Mouse (Mus musculus) heart, embryonic 13.5 days (tissue): ENCODE results near the gene Capn3. TPM values are rescaled to one million over a fixed set of nuclear protein-coding genes. Genes with fewer than 3 reads are reported as not detected.

ENCODE experiments used
- ATAC-seq: fragments of 200-750 bp; cut with Nextera tagmentation; 2 replicates; pipeline ENCODE4 v1.8.0; 2017; ENCODE audit warnings: moderate TSS enrichment; ENCODE audit not compliant: insufficient number of reproducible peaks, low FRiP score, low TSS enrichment; ENCODE audit errors: extremely low read depth
- H3K27ac ChIP-seq: fragments of 300-500 bp; sonication (generic); replicated peaks from 2 replicates; pipeline ENCODE4 v1.5.1; 2015; ENCODE audit warnings: moderate library complexity, mild to moderate bottlenecking, inconsistent platforms
- H3K27me3 ChIP-seq: fragments of 300-500 bp; sonication (generic); replicated peaks from 2 replicates; pipeline ENCODE4 v1.6.1; 2015; ENCODE audit warnings: mild to moderate bottlenecking, inconsistent platforms
- H3K36me3 ChIP-seq: fragments of 300-500 bp; sonication (generic); 2 replicates; pipeline ENCODE4 v1.6.1; 2015; ENCODE audit warnings: mild to moderate bottlenecking, inconsistent platforms
- H3K4me1 ChIP-seq: fragments of 300-500 bp; sonication (generic); 2 replicates; pipeline ENCODE4 v1.6.1; 2015; ENCODE audit warnings: inconsistent platforms
- H3K4me2 ChIP-seq: fragments of 300-500 bp; sonication (generic); 2 replicates; pipeline ENCODE4 v1.6.1; 2015; ENCODE audit warnings: inconsistent platforms, mild to moderate bottlenecking, moderate library complexity
- H3K4me3 ChIP-seq: fragments of 300-500 bp; sonication (generic); 2 replicates; pipeline ENCODE4 v1.5.1; 2015; ENCODE audit warnings: moderate library complexity, mild to moderate bottlenecking, inconsistent platforms
- H3K9ac ChIP-seq: fragments of 300-500 bp; sonication (generic); 2 replicates; pipeline ENCODE4 v1.6.1; 2015; ENCODE audit warnings: inconsistent platforms, mild to moderate bottlenecking, moderate library complexity
- H3K9me3 ChIP-seq: fragments of 300-500 bp; sonication (generic); 2 replicates; pipeline ENCODE4 v1.6.1; 2016; ENCODE audit warnings: inconsistent platforms
- WGBS: fragments of 180-500 bp; shearing (Covaris S2); methylation state at CpG from one replicate; pipeline ENCODE4 v1.1.7; 2015; ENCODE audit warnings: mixed read lengths; 5-methylcytosine and 5-hydroxymethylcytosine counted together
- polyA plus RNA-seq: library from polyadenylated mRNA; unstranded; fragments of >200 nt; fragmentation: Nextera tagmentation; extraction: Ambion mirVana; gene quantifications from 2 replicates; pipeline ENCODE4 v1.2.1, GENCODE M21; 2015

Gene Capn3
- polyA plus RNA-seq: 3.4 and 3.9 TPM in 2 replicates

- Histone ChIP-seq H3K4me3 (no peak within 1 kb of the TSS), H3K27ac (no peak within 1 kb of the TSS), H3K9ac (no peak within 1 kb of the TSS), H3K4me2 (no peak within 1 kb of the TSS), H3K9me3 (no peaks in the 10 kb centered on the region), H3K36me3 (no peaks in the 10 kb centered on the region), H3K4me1 (peaks cover 5% of the 10 kb centered on the region; the same call in 1 of the 2 replicates), H3K27me3 (no peaks in the 10 kb centered on the region)
- no peak for ATAC-seq
- 64% methylated on average over 4 of the region's 4 CpGs for WGBS
Measured at GRCm38 (mm10) chr2:120455719-120456118, at the start of gene Capn3. Gene Capn3, plus strand, starts transcription at chr2:120456019.

GRCm38 (mm10) chr2:120411096-120411628 is 44.7 kb upstream of the Capn3 start:
- ATAC-seq: no peak
- 86% methylated on average over 3 of the region's 3 CpGs for WGBS
- Histone ChIP-seq H3K27me3 (no peaks in the 10 kb centered on the region), H3K4me2 (no peak overlapping the region), H3K9me3 (peaks cover 16% of the 10 kb centered on the region; the same call in 1 of the 2 replicates), H3K36me3 (peaks cover 41% of the 10 kb centered on the region), H3K4me1 (no peaks in the 10 kb centered on the region), H3K9ac (no peak overlapping the region), H3K4me3 (no peak overlapping the region), H3K27ac (no peak overlapping the region)

GRCm38 (mm10) chr2:120414113-120414512 is 41.7 kb upstream of the Capn3 start:
- no peak overlapping the region for H3K4me3 ChIP-seq
- ATAC-seq: no peak
- H3K4me1 ChIP-seq: no peaks in the 10 kb centered on the region
- H3K9ac ChIP-seq: no peak overlapping the region
- H3K9me3 ChIP-seq: peaks cover 3% of the 10 kb centered on the region; the same call in 1 of the 2 replicates
- H3K36me3 ChIP-seq: peaks cover 33% of the 10 kb centered on the region
- H3K27me3 ChIP-seq: no peaks in the 10 kb centered on the region
- H3K4me2 ChIP-seq: no peak overlapping the region
- no peak overlapping the region for H3K27ac ChIP-seq

GRCm38 (mm10) chr2:120414738-120415414 is 40.9 kb upstream of the Capn3 start:
- no peak overlapping the region for H3K9ac ChIP-seq
- 49% methylated on average over 1 of the region's 1 CpGs for WGBS
- H3K4me2 ChIP-seq: no peak overlapping the region
- no peak overlapping the region for H3K27ac ChIP-seq
- no peak for ATAC-seq
- H3K4me1 ChIP-seq: no peaks in the 10 kb centered on the region
- no peaks in the 10 kb centered on the region for H3K9me3 ChIP-seq
- no peaks in the 10 kb centered on the region for H3K27me3 ChIP-seq
- no peak overlapping the region for H3K4me3 ChIP-seq
- peaks cover 33% of the 10 kb centered on the region for H3K36me3 ChIP-seq

GRCm38 (mm10) chr2:120424386-120424785 is 31.4 kb upstream of the Capn3 start:
- no peaks in the 10 kb centered on the region for H3K4me1 ChIP-seq
- no peak overlapping the region for H3K4me2 ChIP-seq
- H3K27me3 ChIP-seq: no peaks in the 10 kb centered on the region
- no peak overlapping the region for H3K9ac ChIP-seq
- H3K4me3 ChIP-seq: no peak overlapping the region
- WGBS: 79% methylated on average over 5 of the region's 5 CpGs
- no peaks in the 10 kb centered on the region for H3K9me3 ChIP-seq
- H3K27ac ChIP-seq: no peak overlapping the region
- peaks cover 7% of the 10 kb centered on the region for H3K36me3 ChIP-seq
- ATAC-seq: no peak

- ATAC-seq: no peak
- Histone ChIP-seq H3K27ac (no peak overlapping the region), H3K4me2 (no peak overlapping the region), H3K9ac (no peak overlapping the region), H3K4me1 (peaks cover 8% of the 10 kb centered on the region; the same call in 1 of the 2 replicates), H3K27me3 (no peaks in the 10 kb centered on the region), H3K9me3 (no peaks in the 10 kb centered on the region), H3K36me3 (no peaks in the 10 kb centered on the region), H3K4me3 (no peak overlapping the region)
- WGBS: 85% methylated on average over 1 of the region's 1 CpGs
Measured at GRCm38 (mm10) chr2:120444486-120444885, 11.3 kb upstream of the Capn3 start.

- no peaks in the 10 kb centered on the region for H3K36me3 ChIP-seq
- H3K27ac ChIP-seq: no peak overlapping the region
- no peak for ATAC-seq
Measured at GRCm38 (mm10) chr2:120446373-120446772, 9.4 kb upstream of the Capn3 start.

GRCm38 (mm10) chr2:120447306-120447705 is 8.5 kb upstream of the Capn3 start:
- no peaks in the 10 kb centered on the region for H3K9me3 ChIP-seq
- no peak for ATAC-seq
- no peak overlapping the region for H3K9ac ChIP-seq
- H3K4me2 ChIP-seq: no peak overlapping the region
- WGBS: 91% methylated on average over 1 of the region's 1 CpGs
- no peaks in the 10 kb centered on the region for H3K27me3 ChIP-seq
- H3K4me3 ChIP-seq: no peak overlapping the region
- no peaks in the 10 kb centered on the region for H3K36me3 ChIP-seq
- no peak overlapping the region for H3K27ac ChIP-seq
- H3K4me1 ChIP-seq: peaks cover 12% of the 10 kb centered on the region

More at GRCm38 (mm10) chr2:120446373-120446772, 9.4 kb upstream of the Capn3 start:
- H3K9me3 ChIP-seq: no peaks in the 10 kb centered on the region
- H3K4me2 ChIP-seq: peak overlapping the region; percentile 7; the same call in 1 of the 2 replicates
- peaks cover 15% of the 10 kb centered on the region for H3K4me1 ChIP-seq
- H3K4me3 ChIP-seq: no peak overlapping the region
- no peaks in the 10 kb centered on the region for H3K27me3 ChIP-seq
- H3K9ac ChIP-seq: peak overlapping the region; percentile 34; the same call in 1 of the 2 replicates
- 43% methylated on average over 10 of the region's 10 CpGs for WGBS

- no peak for ATAC-seq
- H3K4me3 ChIP-seq: no peak overlapping the region
- 43% methylated on average over 6 of the region's 6 CpGs for WGBS
Measured at GRCm38 (mm10) chr2:120450724-120451123, 5.1 kb upstream of the Capn3 start.

GRCm38 (mm10) chr2:120452600-120452999 is 3.2 kb upstream of the Capn3 start:
- no peaks in the 10 kb centered on the region for H3K9me3 ChIP-seq
- no peak overlapping the region for H3K9ac ChIP-seq
- WGBS: 50% methylated on average over 4 of the region's 4 CpGs
- H3K36me3 ChIP-seq: no peaks in the 10 kb centered on the region
- H3K27me3 ChIP-seq: no peaks in the 10 kb centered on the region
- ATAC-seq: no peak
- no peak overlapping the region for H3K4me3 ChIP-seq
- H3K4me1 ChIP-seq: peaks cover 8% of the 10 kb centered on the region; the same call in 1 of the 2 replicates
- no peak overlapping the region for H3K27ac ChIP-seq
- no peak overlapping the region for H3K4me2 ChIP-seq

More at GRCm38 (mm10) chr2:120450724-120451123, 5.1 kb upstream of the Capn3 start:
- Histone ChIP-seq H3K4me1 (peaks cover 12% of the 10 kb centered on the region), H3K27me3 (no peaks in the 10 kb centered on the region), H3K9me3 (no peaks in the 10 kb centered on the region), H3K9ac (no peak overlapping the region; the same call in 1 of the 2 replicates), H3K27ac (no peak overlapping the region), H3K4me2 (no peak overlapping the region), H3K36me3 (no peaks in the 10 kb centered on the region)

GRCm38 (mm10) chr2:120454987-120455386 is 832 bp upstream of the Capn3 start:
- 60% methylated on average over 2 of the region's 2 CpGs for WGBS
- Histone ChIP-seq H3K9ac (no peak overlapping the region), H3K36me3 (no peaks in the 10 kb centered on the region), H3K27me3 (no peaks in the 10 kb centered on the region), H3K4me1 (peaks cover 8% of the 10 kb centered on the region; the same call in 1 of the 2 replicates), H3K4me3 (no peak overlapping the region), H3K9me3 (no peaks in the 10 kb centered on the region), H3K27ac (no peak overlapping the region), H3K4me2 (no peak overlapping the region)
- ATAC-seq: no peak

GRCm38 (mm10) chr2:120460216-120460615 is 4.4 kb downstream of the Capn3 start:
- no peaks in the 10 kb centered on the region for H3K9me3 ChIP-seq
- ATAC-seq: no peak
- H3K4me1 ChIP-seq: peaks cover 19% of the 10 kb centered on the region
- H3K36me3 ChIP-seq: no peaks in the 10 kb centered on the region
- H3K4me3 ChIP-seq: no peak overlapping the region
- 74% methylated on average over 4 of the region's 4 CpGs for WGBS
- no peak overlapping the region for H3K4me2 ChIP-seq
- no peak overlapping the region for H3K9ac ChIP-seq
- H3K27me3 ChIP-seq: no peaks in the 10 kb centered on the region
- no peak overlapping the region for H3K27ac ChIP-seq
